Mouse (Mus musculus) heart, embryonic 16.5 days (tissue): ENCODE measurements around the gene Slc35a5. TPM values are rescaled to one million over a fixed set of nuclear protein-coding genes. Genes with fewer than 3 reads are reported as not detected.

ENCODE experiments used
- ATAC-seq: fragments of 200-750 bp; cut with Nextera tagmentation; replicated peaks from 2 replicates; pipeline ENCODE4 v1.8.0; 2017; ENCODE audit warnings: moderate number of reproducible peaks; ENCODE audit not compliant: insufficient read depth, low FRiP score; ENCODE audit errors: extremely low read depth
- H3K27ac ChIP-seq: fragments of 300-500 bp; sonication (generic); 2 replicates; pipeline ENCODE4 v1.5.1; 2014; ENCODE audit warnings: mild to moderate bottlenecking, low read length, control low read depth, moderate library complexity
- H3K27me3 ChIP-seq: fragments of 300-500 bp; sonication (generic); 2 replicates; pipeline ENCODE4 v1.6.1; 2014; ENCODE audit warnings: low read length, mixed read lengths; ENCODE audit not compliant: control insufficient read depth, insufficient read depth
- H3K36me3 ChIP-seq: fragments of 300-500 bp; sonication (generic); 2 replicates; pipeline ENCODE4 v1.6.1; 2014; ENCODE audit not compliant: control insufficient read depth, insufficient read depth
- H3K4me1 ChIP-seq: fragments of 300-500 bp; sonication (generic); 2 replicates; pipeline ENCODE4 v1.6.1; 2014; ENCODE audit warnings: low read length, mixed read lengths; ENCODE audit not compliant: control insufficient read depth, insufficient read depth
- H3K4me2 ChIP-seq: fragments of 300-500 bp; sonication (generic); 2 replicates; pipeline ENCODE4 v1.6.1; 2014; ENCODE audit warnings: low read depth, mild to moderate bottlenecking, control low read depth, low read length
- H3K4me3 ChIP-seq: fragments of 300-500 bp; sonication (generic); 2 replicates; pipeline ENCODE4 v1.5.1; 2014; ENCODE audit warnings: mild to moderate bottlenecking, control low read depth, low read length
- H3K9ac ChIP-seq: fragments of 300-500 bp; sonication (generic); 2 replicates; pipeline ENCODE4 v1.6.1; 2014; ENCODE audit warnings: low read length, control low read depth
- H3K9me3 ChIP-seq: fragments of 300-500 bp; sonication (generic); replicated peaks from 2 replicates; pipeline ENCODE4 v1.6.1; 2016; ENCODE audit warnings: low read length; ENCODE audit not compliant: control insufficient read depth
- WGBS: fragments of 180-500 bp; shearing (Covaris S2); extraction: QIAGEN DNeasy Blood & Tissue Kit; methylation state at CpG from one replicate; pipeline ENCODE4 v1.1.7; 2014; 5-methylcytosine and 5-hydroxymethylcytosine counted together
- polyA plus RNA-seq: library from polyadenylated mRNA; unstranded; fragments of >200 nt; fragmentation: Nextera tagmentation; extraction: Ambion mirVana; gene quantifications from 2 replicates; pipeline ENCODE4 v1.2.1, GENCODE M21; 2015

Gene Slc35a5
- polyA plus RNA-seq, 1 experiment from 2014 or later, result 17.4 TPM

DNA sequence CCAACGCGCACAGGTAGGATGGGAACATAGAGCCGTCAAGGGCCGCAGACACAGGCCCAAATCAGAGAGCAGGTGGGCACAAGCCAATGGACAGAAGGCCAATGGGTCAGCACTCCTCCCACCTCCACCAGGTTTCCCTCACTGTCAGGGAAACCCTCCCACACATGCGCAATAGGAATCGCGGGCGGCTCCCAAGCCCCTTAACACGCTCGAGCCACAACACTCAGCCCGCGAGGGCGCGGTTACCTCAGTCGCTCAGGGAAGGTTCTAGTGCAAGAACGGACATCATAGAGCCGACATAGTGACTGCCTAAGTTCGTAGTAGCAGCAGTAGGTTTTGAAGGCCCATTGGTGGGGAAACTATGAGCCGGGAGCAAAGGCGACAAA, 377 bp downstream of the Slc35a5 start:
- peak overlapping the region; percentile 89 for H3K9ac ChIP-seq
- peaks cover 17% of the 10 kb centered on the region for H3K4me1 ChIP-seq
- no peaks in the 10 kb centered on the region for H3K27me3 ChIP-seq
- peak overlapping the region; percentile 90 for H3K4me2 ChIP-seq
- H3K27ac ChIP-seq, result peak overlapping the region; percentile 97
- H3K4me3 ChIP-seq, result peak overlapping the region; percentile 69
- H3K36me3 ChIP-seq, result peaks cover 5% of the 10 kb centered on the region; the same call in 1 of the 2 replicates
- peak; percentile 56 for ATAC-seq
- H3K9me3 ChIP-seq, result no peaks in the 10 kb centered on the region
- 1% methylated on average over 20 of the region's 20 CpGs for WGBS

GRCm38 (mm10) chr16:45154741-45155250, 3.7 kb downstream of the Slc35a5 start:
- no peaks in the 10 kb centered on the region for H3K9me3 ChIP-seq
- ATAC-seq, result no peak
- WGBS, result 74% methylated on average over 3 of the region's 3 CpGs

DNA sequence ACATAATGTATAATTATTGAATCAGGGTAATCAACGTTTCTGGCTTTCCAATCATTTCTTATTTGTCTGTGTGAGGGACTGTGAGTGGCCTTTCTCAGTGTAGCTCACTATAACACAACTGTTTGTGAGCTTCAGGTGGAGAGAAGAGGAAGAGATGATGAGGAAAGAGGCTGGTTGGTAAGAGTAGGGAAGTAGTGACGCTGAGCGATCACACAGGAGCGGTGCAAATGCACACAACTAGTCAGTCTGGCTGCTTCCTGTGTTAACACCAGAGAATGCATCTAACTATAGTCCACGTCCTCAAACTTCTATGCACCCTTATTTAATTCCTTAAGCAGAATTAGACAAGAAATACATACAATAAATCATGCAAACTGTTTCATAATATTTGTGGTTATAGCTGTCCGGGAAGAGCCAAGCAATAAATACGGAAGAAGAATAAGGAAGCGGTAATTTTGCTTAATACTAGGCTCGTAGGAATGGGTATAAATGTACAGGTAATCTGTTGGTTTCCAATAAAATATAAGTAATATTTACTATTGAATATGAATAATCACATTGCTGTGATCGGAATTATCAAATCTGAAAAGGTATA, 9.9 kb downstream of the Slc35a5 start:
- no peak for ATAC-seq

More at GRCm38 (mm10) chr16:45154741-45155250, 3.7 kb downstream of the Slc35a5 start:
- Histone ChIP-seq H3K4me1 (peaks cover 8% of the 10 kb centered on the region), H3K36me3 (peaks cover 12% of the 10 kb centered on the region; the same call in 1 of the 2 replicates), H3K27me3 (no peaks in the 10 kb centered on the region), H3K4me2 (no peak overlapping the region), H3K27ac (no peak overlapping the region), H3K9ac (no peak overlapping the region), H3K4me3 (no peak overlapping the region)

GRCm38 (mm10) chr16:45145119-45145518, 13.4 kb downstream of the Slc35a5 start:
- no peak overlapping the region for H3K4me2 ChIP-seq
- WGBS, result 83% methylated on average over 6 of the region's 6 CpGs
- peaks cover 42% of the 10 kb centered on the region for H3K36me3 ChIP-seq
- no peak overlapping the region for H3K27ac ChIP-seq
- no peaks in the 10 kb centered on the region for H3K9me3 ChIP-seq
- no peak overlapping the region for H3K4me3 ChIP-seq
- H3K9ac ChIP-seq, result no peak overlapping the region
- no peaks in the 10 kb centered on the region for H3K27me3 ChIP-seq
- ATAC-seq, result no peak
- H3K4me1 ChIP-seq, result no peaks in the 10 kb centered on the region

More for the DNA sequence above, 9.9 kb downstream of the Slc35a5 start:
- Histone ChIP-seq H3K4me3 (no peak overlapping the region), H3K9me3 (no peaks in the 10 kb centered on the region), H3K4me1 (no peaks in the 10 kb centered on the region), H3K4me2 (no peak overlapping the region), H3K27ac (no peak overlapping the region), H3K9ac (no peak overlapping the region), H3K27me3 (no peaks in the 10 kb centered on the region), H3K36me3 (peaks cover 35% of the 10 kb centered on the region; the same call in 1 of the 2 replicates)
- WGBS, result 90% methylated on average over 10 of the region's 10 CpGs

DNA sequence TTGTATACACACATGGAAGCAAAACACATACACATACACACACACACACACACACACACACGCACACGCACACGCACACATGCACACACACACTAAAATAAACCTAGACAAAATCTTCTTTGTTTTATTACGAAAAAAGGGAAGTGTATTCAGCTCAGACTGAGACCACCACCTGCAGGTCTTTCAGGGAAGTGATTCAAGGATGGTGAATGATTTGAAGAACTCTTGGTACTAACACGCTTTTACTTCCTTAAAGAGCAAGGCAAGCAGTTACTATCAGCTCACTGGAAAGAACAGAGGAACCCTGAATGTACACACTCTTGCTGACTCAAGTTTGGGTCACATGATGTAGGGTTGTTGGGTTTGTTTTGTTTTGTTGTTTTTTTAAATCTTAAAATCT, 15.9 kb downstream of the Slc35a5 start:
- Histone ChIP-seq H3K4me2 (no peak overlapping the region), H3K9ac (no peak overlapping the region), H3K4me1 (no peaks in the 10 kb centered on the region), H3K4me3 (no peak overlapping the region), H3K27me3 (no peaks in the 10 kb centered on the region), H3K36me3 (peaks cover 43% of the 10 kb centered on the region), H3K27ac (no peak overlapping the region), H3K9me3 (no peaks in the 10 kb centered on the region)
- 86% methylated on average over 5 of the region's 5 CpGs for whole genome bisulfite sequencing
- ATAC-seq, result no peak

DNA sequence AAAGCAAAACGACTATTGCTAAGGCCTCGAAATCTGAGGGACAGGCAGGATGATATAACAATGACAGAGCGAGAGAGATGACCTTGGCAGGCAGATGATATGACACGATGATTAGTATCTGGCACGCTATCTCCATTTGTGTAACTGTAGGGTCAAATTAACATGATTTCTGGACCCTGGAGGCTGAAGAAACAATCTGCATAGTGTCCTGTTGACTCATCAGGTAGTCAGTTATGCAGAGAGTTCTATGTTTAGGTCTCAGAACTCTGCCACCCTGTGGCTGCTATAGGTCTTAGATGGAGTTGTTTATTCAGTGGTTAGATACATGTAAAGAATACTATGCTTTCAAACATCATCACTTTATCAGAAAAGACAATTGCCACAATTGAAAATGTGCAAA, 16.8 kb downstream of the Slc35a5 start:
- 83% methylated on average over 5 of the region's 5 CpGs for WGBS

DNA sequence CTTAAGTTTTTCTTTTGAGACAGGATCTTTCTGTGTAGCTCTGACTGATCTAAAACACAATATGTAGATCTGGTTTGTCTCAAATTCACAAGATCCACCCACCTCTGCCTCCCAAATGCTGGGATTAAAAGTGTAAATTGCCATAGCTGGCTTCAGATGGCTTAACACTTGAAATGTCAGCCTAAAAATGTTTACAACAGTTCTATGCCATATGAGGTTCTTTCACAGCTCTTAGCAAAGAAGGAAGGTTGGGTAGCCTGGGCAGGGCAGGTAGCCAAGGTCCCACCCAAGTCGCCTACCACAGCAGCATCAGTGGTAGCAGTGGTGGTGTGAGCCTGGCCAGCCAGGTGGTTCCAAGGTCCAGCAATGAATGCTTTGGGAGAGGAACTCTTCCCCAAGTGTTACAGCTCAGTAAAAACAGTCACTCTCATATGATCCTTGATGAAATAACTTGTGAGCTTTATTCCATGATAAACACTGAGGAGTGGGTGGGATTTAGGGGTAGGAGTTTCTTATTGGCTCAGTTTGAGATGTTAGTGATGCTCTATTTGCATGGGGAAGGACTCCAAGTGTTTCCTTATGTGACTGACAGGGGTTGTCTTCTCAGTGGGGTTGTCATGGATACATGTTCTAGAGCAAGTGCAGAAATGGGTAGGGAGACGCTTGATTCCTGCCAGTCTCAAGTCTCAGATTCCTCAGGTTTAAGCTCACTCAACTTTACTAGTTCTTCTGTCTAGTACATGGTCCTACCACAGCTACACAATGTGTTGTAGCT, 30.4 kb downstream of the Slc35a5 start:
- WGBS, result 85% methylated on average over 2 of the region's 2 CpGs
- no peak overlapping the region for H3K9ac ChIP-seq

More for the DNA sequence above, 16.8 kb downstream of the Slc35a5 start:
- Histone ChIP-seq H3K9ac (no peak overlapping the region), H3K9me3 (no peaks in the 10 kb centered on the region), H3K36me3 (peaks cover 39% of the 10 kb centered on the region), H3K4me2 (no peak overlapping the region), H3K27ac (no peak overlapping the region), H3K4me3 (no peak overlapping the region), H3K27me3 (no peaks in the 10 kb centered on the region), H3K4me1 (no peaks in the 10 kb centered on the region)
- ATAC-seq, result no peak

DNA sequence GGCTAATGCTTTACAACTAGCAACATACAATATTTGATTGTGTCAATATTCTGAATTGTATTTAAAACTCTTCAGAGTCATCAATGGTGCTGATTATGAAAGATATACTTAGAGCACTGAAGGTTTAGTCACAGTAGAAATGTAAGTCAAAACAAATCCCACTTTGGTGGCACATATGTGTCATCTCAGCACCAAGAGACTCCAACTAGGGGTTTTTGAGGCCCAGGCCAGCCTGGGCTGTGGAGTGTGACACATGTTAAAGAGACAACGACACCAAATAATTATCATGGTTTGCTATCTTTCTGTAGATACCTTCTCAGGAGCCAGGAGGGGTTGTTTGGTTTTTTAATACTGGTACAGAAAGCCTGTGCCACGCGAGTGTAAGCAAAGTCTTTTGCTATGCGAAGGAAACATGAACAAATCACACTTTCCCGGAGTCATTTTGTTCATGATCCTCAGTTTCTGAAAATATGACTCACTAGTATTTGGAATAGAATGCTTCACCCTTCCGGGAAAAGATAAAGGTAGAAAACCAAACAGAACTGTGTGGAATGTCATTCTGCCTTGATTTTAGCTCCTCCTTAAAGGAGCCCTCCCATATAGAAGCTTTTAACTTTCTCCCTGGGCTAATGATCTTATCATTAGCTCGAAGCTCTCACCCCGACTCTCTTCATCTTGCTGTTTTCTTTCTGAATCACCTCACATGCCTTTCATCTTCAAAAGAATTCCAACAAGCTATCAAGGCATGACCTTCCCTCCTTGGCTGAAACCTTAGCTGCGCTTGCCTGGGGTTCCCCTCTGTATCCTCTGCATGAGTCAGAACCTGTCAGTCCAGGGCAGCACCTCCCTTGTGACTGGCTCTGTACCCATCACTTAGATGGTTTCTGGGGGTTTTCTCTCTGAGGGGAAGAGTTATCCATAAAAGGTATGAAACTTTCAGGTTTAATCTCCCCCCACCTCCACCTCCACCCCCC, 34.0 kb downstream of the Slc35a5 start:
- H3K36me3 ChIP-seq, result peaks cover 13% of the 10 kb centered on the region
- no peak overlapping the region for H3K4me2 ChIP-seq
- H3K27ac ChIP-seq, result no peak overlapping the region
- H3K4me3 ChIP-seq, result no peak overlapping the region
- WGBS, result 46% methylated on average over 9 of the region's 9 CpGs
- peaks cover 11% of the 10 kb centered on the region for H3K4me1 ChIP-seq
- no peak overlapping the region for H3K9ac ChIP-seq
- H3K9me3 ChIP-seq, result no peaks in the 10 kb centered on the region
- no peak for ATAC-seq
- no peaks in the 10 kb centered on the region for H3K27me3 ChIP-seq

More for the DNA sequence above, 30.4 kb downstream of the Slc35a5 start:
- Histone ChIP-seq H3K4me2 (no peak overlapping the region), H3K4me1 (no peaks in the 10 kb centered on the region), H3K4me3 (no peak overlapping the region), H3K36me3 (peaks cover 17% of the 10 kb centered on the region), H3K27ac (no peak overlapping the region), H3K9me3 (no peaks in the 10 kb centered on the region), H3K27me3 (no peaks in the 10 kb centered on the region)
- no peak for ATAC-seq
